Mouse (Mus musculus) cerebellum, adult 9-11 months (tissue): Measurements from ENCODE around the gene Mob3c.

Source experiments
- DNase-seq: peaks from one replicate; pipeline ENCODE4 v3.0.0; 2022

The Mob3c gene

DNA sequence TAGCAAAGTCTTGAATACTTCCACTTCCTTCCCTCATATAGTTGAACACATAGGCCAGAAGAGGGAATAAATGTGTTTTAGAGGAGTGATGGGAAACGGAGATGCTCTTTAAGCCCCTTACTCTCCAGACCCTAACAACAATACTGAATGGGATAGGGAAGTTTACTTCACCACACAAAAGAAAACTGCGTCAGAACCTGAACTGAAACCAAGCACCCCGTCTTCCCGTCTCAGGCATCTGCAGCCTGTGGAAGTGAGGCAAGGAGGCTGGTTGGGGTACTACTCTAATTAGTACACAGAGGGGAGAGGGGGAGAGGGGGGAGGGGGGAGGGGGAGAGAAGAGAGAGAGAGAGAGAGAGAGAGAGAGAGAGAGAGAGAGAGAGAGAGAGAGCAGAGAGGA is 10.3 kb downstream of the Mob3c start:
- DNase-seq: no peak

DNA sequence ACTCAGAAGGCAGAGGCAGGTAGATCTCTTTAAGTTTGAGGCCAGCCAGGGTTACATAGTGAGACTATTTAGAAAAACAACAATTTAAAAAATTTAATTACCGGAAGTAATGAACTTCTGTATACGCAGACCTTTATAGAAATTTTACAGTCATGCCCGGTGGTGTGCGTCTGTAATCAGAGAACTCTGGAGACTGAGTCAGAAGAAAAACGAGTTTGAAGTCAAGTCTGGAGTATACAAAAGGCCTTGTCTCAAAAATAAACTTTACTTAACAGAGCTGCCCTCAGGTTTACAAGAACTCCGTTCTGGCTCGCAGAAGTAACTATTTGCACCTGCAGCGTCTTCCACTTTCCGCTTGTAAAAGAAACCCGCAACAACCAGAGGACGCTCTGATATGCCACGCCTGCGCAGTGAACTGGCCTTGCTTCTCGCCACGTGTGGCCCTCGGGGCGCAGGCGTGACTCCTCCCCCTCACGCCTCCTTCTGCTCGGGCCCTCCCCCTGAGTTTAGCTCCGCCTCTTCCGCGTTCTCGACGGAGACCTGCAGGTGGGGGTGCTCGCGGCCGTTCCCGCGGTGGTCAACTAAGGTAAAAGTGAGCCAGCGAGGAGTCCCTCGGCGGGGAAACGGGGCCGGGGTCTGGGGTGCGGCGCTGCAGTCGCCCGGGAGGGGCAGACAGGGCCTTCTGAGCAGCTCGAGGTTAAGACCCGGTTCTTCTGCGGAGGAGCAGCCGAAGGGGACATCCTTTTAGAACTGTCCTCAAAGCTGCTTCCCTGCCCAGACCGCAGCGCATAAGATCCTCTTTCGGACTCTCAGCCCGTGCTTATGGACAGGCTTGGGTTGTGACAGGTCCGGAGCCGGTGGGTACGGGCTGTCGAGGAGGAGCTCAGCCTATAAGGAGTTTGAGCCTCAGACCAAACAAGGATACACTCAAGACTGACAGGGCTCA is 11.1 kb downstream of the Mob3c start, which contains the start of gene Mknk1:
Gene Mknk1, plus strand, starts transcription at position 503 of the 946 bp plus-strand sequence.
- DNase-seq: peak; percentile 92

DNA sequence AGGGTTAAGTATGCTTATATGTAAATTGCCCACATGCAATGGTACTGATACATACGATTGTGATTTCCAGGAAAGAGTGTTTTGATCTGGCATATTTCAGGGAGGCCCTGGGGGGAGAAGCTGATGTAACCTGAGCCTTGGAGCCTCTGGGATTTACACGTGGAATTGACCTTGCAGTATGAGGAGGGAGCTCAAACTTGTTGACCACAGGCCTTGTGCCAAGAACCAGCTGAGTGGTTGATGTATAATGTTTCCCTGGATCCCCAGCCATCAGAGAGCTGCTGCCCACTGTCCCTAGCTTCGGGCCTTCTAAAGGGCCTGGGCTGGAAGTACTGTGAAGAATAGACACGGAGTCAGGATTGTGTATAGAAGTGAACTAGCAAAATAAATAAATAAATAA is 12.1 kb downstream of the Mob3c start:
- peak; percentile 43 for DNase-seq

DNA sequence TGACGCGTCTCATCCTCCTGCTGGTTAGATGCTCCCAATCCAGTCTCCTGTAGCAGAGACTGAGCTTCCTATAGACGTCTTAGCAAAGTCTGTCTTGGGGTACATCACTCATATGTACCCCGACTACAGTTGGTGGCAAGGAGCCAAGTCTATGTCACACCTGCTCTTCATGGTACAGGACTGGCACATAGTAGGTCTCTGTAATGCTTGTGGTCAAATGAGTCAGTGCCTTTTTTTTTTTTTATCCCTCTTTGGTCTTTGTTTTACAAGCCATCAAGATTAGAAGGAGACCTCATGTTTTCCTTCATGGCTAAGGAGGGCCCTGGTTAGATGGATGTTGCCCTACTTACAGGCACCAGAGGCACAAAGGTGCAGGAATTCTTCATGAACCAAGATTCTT is 12.9 kb downstream of the Mob3c start:
- DNase-seq: peak; percentile 29

DNA sequence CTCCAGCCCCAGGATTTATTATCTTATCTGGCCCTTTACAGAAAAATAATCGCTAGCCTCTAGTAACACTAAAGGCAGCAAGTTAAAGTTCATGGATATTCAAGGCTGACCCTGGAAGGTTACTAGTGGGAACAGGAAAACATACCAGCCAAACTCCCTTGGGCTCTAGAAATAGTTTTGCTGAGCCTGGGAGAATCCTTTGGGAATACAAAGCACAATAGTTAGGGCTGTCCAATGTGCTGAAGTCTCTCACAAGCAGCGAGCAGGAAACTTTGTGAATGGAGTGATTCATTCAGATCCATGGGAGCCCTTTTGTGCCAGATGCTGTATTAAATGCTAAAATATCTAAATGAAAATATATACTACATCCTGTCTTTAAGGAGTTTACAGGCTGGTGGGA is 18.8 kb downstream of the Mob3c start:
- DNase-seq: no peak

DNA sequence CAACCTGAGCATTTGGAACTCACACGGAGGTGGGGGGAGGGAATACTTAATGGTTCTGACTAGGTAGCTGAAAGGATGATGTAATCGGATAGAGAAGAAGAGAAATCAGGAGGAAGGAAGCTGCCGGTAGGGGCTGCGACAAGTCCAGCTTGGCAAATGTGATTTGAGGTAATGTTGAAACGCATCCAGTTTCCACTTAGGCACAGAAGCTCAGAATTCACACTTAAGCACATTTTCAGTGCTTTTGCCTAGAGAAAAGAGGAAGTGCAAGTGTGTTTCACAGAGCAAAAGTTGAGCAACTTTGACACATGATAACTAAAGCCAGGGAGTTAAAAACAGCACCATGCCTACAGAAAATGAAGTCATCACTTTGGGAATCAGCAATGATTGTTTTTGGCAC is 19.5 kb downstream of the Mob3c start:
- DNase-seq: no peak

DNA sequence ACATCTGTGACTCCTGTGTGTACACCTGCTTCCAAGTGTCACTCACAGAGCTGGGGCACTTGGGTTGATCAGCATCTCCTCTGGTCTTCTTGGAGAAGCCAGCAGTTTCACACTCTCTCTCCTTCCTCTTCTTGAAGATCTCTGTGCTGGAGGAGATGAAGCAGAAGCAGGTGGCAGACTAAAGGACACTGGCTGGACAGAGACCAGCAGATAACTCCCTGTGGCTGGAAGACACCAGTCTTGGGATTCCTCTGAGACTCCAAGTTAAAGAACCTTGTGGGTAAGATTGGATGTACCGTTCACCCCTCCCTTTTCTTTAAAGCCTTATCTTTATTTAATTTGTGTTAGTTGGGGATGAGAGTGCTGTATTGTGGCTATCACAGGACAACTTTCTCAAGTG is 20.2 kb downstream of the Mob3c start:
- DNase-seq: no peak

DNA sequence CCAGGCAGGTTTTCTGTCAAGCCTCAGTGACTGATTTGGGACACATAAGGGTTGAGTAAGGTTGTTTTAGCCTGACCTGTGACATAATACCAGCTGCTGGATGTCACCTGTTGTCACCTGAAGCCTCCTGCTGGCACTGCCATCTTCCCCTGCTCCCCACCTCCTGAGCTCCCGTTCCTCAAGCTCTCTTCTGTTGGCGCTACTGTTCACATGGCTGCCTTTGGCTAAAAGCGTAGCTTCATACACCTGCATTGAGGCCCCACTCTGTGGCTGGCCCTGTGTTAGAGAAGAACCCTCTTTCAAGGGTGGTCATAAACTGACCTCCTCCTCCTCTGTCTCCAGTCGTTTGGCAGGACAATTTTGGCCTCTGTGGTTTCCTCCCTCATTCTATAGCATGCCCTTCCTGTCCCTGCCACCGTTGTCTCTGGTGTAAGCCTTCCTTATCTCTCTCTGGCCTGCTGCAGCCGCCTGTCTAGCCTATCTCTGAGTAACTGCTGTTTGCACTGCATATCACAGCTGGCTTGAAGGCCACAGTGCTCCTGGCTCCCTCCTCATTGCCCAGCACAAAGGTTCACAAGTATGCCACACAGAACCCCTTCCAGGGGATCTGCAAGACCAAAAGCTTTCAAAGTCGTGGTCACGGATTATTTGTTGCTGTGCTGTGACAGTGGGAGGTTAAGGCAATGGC is 21.2 kb downstream of the Mob3c start:
- DNase-seq: no peak

DNA sequence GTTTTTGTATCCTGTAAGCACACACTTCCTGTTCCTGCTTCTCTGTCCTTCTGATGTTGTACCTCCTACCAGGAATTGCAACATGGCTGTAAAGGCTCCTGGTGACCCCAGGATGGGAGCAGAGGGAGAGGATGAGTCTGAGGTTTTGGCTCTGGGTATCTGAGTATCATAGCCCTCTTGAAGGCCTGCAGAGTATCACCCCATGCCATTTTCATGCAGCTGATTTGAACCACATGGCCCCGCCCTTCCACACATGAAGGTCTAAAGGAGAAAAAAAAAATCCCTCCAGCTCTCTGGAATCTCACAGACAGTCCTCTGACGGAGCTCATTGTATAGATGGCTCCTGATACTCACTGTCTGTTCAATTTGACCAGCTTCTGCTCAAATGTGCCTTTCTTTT is 22.2 kb downstream of the Mob3c start:
- no peak for DNase-seq

DNA sequence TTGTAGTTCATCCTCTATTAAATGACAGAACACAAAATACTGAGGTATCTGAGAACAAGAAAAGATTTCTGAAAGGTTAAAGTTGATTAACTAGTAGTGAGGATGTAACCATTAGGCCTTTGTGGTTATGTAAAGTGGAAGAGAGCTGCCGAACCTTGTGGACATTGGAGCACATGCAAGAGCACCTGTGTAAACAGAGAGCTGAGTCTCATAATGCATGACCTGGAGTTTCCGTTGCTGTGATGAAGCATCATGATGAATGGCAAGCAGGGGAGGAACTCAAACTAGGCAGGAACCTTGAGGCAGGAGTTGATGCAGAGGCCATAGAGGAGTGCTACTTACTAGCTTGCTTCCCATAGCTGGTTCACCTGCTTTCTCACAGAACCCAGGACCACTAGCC is 22.7 kb downstream of the Mob3c start:
- no peak for DNase-seq

DNA sequence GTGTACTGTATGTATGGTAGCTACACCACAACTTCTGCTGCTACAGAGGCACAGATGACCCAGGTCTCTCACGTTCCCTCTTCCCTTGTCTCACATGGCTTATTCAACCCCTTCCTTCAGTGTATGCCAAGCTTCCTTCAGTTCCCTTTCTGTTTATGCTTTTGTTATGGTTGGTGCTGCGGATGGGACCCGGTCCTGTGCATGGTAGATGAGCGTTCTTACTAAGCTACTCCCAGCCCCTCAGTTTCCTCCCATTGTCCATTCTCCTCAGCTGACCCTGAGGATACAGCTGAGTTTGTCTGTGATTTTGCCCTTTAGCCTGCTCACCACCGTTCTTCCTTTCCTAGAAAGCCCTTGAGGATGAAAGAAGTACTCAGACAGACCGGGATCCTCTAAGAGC is 23.7 kb downstream of the Mob3c start:
- DNase-seq: no peak

DNA sequence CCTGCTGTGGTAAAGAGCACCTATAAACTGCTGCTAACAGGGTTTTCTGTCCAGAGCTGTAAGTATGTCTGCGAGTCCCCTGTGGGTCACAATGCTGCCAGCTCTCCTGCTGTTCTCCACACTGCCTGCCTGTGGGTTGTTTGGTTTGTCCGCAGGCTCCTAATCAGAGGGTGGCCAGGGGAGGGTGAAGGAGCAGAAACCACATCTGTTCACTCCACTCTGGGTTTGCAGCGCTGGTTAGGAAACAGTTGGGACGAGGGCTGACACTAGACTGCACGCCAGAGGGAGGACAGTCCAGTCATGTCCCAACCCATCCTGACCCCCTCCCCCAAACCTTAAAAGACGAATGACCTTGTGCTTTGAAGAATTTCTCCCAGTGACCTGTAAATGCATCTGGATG is 27.2 kb downstream of the Mob3c start:
- no peak for DNase-seq

DNA sequence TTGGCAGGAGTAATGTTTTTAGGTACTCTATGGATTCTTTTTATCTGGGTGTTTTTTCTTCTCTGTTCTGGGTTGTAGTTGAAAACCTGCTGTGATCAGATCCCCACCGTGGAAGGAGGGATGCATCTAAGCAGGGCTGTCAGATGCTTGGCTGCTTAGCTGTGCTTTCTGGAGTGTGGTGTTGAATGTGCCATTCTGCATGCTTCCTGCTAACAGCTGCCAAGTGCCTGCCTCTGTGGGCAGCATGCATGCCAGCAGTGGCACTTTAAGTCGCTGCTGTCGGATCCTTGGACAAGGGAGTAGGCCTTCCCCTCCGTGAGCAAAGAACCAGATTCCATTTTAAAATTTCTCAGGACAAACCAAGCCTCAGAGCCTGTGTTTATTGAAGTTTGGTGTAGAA is 27.7 kb downstream of the Mob3c start:
- DNase-seq: no peak

DNA sequence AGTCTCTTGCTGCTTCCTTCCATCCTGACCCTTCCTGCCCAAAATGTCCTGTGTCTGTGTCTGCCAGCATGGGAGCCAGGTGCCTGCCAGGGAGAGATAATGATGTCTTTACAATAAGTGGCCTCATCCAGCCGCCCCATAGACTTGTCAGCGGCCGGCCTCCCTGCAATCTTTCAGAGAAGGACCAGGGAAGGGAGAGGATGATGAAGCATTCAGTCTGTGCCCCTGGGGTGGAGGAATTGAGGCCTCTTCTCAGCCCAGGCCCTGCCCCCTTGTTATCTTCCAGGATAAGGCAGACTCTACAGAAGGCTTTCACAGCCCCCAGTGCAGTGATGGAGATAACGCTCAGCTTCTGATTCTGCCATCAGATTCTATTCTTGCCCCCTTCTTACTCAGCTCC is 28.4 kb downstream of the Mob3c start:
- no peak for DNase-seq

DNA sequence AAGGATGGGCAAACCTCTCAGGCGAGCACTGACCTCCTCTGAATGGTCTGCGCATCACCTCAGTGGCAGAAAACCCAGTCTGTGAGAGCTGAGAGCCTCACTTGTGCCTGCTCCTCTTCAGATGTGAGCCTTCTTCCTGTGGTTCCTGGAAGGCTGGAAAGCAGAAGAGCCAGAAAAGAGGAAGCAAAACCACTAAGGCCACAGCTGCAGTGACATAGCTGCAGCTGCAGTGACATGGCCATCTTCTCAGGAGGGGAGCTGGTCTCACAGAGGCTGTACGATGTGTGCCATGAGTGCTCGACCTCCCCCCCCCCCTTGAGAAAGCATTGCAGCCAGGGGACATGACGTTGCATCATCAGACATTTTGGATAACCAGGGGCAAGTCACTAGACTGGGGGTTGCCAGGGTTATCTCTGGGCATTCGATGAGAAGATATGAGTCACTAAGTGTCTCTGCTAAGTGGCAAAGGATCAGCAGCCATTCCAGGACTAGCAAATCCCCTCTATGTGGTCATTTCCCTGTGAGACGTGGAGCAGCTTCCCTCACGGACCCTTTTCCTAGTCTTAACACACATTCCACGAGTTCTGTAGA is 29.5 kb downstream of the Mob3c start:
- no peak for DNase-seq

DNA sequence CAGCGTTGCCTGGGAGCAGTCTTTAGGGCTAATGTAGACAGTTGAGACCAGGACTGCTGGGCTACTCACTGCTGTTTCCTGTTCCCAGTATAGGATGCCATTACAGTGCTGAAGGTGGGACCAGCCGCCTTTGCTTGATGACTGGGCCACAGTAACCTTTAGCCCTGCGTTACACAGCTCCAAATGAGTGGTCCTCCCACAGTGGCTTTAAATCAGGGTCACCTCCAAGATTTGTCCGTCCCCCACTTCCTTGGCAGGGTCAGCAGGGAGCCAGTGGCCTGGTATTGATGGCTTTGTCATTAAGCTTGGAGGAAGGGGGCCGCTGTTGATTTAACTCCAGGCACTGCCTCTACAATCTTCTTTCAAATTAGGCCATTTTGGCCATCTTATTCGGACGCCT is 35.5 kb downstream of the Mob3c start:
- no peak for DNase-seq

DNA sequence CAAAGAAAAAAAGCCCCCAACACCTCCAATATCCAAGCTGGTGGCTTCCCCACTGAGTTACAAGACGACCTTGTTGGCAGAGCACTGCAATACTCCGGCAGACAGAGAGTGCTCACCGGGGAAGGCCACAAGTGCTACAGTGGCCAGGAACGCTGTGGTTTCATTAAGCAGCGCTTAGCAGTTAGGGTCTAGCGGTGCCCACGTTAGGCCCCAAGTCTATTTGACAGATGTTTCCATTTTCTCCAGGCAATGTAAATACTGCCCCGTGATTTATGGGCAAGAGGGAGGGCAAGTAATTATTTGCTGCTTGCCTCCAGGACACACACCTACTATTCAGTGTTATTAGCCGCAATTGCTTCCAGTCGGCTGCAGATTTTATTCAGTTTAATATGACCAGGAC is 36.0 kb downstream of the Mob3c start:
- DNase-seq: no peak

DNA sequence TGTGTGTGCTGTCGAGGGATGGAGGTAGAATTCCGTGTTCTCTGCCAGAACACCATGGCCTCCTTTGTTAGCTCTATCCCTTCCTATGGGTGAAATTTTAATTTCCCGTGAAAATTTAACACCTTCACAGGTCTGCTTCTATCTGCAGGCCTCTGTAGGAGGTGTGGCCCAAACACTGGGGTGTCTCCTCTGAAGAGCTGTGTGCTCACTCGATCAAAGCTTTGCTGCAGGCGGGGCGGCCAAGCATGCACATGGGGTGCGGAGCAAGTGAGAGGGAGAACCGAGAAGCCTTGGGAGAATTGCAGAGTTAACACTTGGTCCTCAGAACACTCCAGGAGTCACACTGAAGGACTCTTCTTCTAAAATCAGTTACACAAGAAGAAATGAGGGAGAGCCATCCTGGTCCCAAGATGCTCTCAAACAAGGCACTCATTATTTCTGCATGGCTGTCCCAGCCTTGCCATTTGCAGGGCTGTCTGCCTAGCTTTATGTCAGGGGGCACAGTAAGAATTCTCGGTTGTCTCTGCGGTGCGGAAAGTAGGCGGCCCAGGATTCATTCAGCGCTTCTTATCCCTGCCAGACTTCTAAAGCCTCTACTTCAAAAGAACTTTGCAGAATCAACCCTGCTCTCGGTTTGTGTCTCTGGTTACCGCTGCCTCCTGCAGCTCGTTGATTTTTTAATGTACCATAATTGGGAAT is 41.8 kb downstream of the Mob3c start:
- DNase-seq: no peak

DNA sequence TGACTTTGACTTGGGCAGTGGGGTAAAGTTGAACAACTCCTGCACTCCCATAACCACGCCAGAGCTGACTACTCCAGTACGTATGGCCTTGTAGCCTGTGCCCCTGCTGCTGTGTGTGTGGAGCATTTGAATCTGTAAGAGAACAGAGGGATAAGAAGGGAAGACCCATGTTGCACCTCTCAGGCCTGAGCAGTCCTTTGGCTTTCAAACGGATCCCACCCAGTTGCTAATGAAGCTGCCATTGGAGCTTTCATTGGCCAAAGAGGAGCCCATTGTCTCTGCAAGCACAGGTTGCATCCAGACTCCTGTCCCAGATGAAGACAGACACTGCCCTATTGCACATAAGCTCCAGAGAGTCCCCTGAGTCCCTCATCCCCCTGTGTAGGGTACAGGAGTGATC is 45.3 kb downstream of the Mob3c start:
- no peak for DNase-seq

DNA sequence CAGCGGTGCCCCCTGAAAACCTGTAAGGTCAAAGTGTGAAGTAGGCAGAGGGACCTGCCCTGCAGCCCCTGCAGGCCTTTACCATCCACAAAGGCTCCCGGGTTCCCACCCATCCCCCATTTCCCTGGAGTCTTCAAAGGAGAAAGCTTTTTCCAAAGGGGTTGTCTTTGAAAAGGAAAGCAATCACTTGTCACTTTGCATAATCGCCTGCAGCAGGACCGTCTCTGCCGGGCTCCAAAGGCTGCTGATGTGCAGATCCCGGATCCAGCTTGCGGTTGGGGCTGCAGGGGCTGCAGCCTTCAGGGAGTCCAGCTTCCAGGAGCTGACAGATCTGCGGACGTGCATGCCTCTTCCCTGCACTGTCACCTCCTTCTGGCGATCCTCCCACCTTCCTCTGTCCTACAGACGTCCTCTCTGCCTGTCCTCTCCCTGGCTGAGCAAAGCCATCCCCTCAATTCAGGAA is 50.4 kb downstream of the Mob3c start:
- no peak for DNase-seq

DNA sequence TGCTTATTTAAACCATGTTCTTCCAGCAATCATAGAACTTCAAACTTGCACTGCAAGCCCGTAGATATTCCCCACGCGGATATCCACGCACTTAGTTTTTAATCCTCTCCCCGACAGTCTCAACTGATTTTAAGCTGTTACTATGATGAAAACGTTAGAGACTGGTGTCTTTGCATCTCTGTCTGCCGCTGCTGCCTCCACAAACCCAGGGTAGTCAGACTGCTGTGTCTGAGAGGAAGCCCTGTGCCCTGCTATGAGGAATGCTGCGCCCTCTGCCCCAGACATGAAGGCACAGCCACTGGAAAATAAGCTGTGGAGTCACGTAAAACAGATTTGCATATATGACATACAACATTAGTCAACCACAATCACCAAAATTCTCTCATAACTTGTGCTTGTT is 50.9 kb downstream of the Mob3c start:
- DNase-seq: no peak

DNA sequence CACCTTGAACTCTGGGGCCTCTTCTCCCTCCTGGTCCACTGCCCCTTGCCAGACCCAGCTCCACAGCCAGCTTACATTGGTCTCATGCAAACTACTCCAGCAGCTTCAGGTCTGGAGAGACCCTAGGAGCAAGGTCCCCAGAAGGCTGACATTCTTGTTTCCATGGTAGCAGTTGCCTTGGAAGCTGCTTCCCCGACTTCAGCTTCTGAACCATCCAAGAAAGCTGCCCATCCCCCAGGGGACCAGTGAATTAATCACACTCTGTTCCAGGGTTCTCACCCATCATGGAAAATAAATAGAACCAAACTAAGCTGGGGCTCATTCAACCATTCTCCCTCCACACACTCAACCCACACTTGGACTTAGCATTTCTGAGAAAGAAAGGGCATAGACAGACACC is 53.3 kb downstream of the Mob3c start:
- DNase-seq: no peak

DNA sequence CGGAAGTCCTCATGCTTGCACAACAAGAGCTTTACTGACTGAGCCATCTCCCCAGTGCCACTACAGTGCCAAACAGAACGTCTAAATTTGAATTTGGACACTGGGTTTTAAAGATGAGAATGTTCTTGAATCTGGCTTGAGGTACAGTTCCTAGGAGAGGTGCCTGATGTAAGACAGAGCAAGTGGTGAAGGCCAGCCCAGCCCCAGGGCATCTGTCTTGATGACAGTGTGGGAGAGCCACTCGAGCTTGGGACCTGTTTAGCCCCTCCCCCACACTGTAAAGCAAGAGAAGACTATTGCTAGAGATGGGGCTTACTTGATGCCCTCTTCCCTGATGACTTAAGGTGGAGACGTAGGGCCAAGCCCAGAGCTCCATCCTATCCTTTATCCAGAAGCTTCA is 54.3 kb downstream of the Mob3c start:
- DNase-seq: no peak
